Mouse (Mus musculus): ENCODE results near the gene Jam3.
"Not testable (repeated sequence)": the region's sequence is repeated elsewhere in the genome, so short reads cannot be mapped to it uniquely, and the experiment has no call there.

The Jam3 gene

GRCm38 (mm10) chr9:27170726-27171125 is 15.5 kb upstream of the Jam3 start:
- no peak for DNase-seq (ENCODE audit: low read depth, low spot score)

GRCm38 (mm10) chr9:27166981-27167380 is 11.8 kb upstream of the Jam3 start:
- DNase-seq (ENCODE audit: low read depth, low spot score) = no peak

- DNase-seq (ENCODE audit: low read depth, low spot score) = no peak
These were observed 10.4 kb upstream of the Jam3 start for GRCm38 (mm10) chr9:27165596-27165995.

GRCm38 (mm10) chr9:27164957-27165356 is 9.7 kb upstream of the Jam3 start:
- DNase-seq (ENCODE audit: low read depth, low spot score) = no peak

- DNase-seq (ENCODE audit: low read depth, low spot score) = not testable (repeated sequence)
These were observed 8.4 kb upstream of the Jam3 start for GRCm38 (mm10) chr9:27163661-27164060.

GRCm38 (mm10) chr9:27153861-27154260 is 1.4 kb downstream of the Jam3 start:
- no peak for DNase-seq (ENCODE audit: low read depth, low spot score)

- DNase-seq (ENCODE audit: low read depth, low spot score) = no peak
These were observed 5.4 kb downstream of the Jam3 start for GRCm38 (mm10) chr9:27149836-27150235.

GRCm38 (mm10) chr9:27148631-27149471 is 6.4 kb downstream of the Jam3 start:
- DNase-seq (ENCODE audit: low read depth, low spot score) = peak; percentile 57

- DNase-seq (ENCODE audit: low read depth, low spot score) = no peak
These were observed 7.3 kb downstream of the Jam3 start for GRCm38 (mm10) chr9:27147946-27148345.

- no peak for DNase-seq (ENCODE audit: low read depth, low spot score)
These were observed 8.4 kb downstream of the Jam3 start for GRCm38 (mm10) chr9:27146826-27147225.

GRCm38 (mm10) chr9:27144996-27145395 is 10.2 kb downstream of the Jam3 start:
- DNase-seq (ENCODE audit: low read depth, low spot score) = no peak

- no peak for DNase-seq (ENCODE audit: low read depth, low spot score)
These were observed 10.9 kb downstream of the Jam3 start for GRCm38 (mm10) chr9:27144271-27144840.

GRCm38 (mm10) chr9:27140432-27141065 is 14.7 kb downstream of the Jam3 start:
- no peak for DNase-seq (ENCODE audit: low read depth, low spot score)

- DNase-seq (ENCODE audit: low read depth, low spot score) = no peak
These were observed 18.6 kb downstream of the Jam3 start for GRCm38 (mm10) chr9:27136651-27137050.

GRCm38 (mm10) chr9:27135372-27135771 is 19.8 kb downstream of the Jam3 start:
- no peak for DNase-seq (ENCODE audit: low read depth, low spot score)

GRCm38 (mm10) chr9:27134410-27134809 is 20.8 kb downstream of the Jam3 start:
- no peak for DNase-seq (ENCODE audit: low read depth, low spot score)

GRCm38 (mm10) chr9:27128629-27129028 is 26.6 kb downstream of the Jam3 start:
- no peak for DNase-seq (ENCODE audit: low read depth, low spot score)

GRCm38 (mm10) chr9:27126543-27126942 is 28.7 kb downstream of the Jam3 start:
- no peak for DNase-seq (ENCODE audit: low read depth, low spot score)

GRCm38 (mm10) chr9:27125450-27125849 is 29.8 kb downstream of the Jam3 start:
- DNase-seq (ENCODE audit: low read depth, low spot score) = no peak

- DNase-seq (ENCODE audit: low read depth, low spot score) = no peak
These were observed 31.3 kb downstream of the Jam3 start for GRCm38 (mm10) chr9:27123947-27124346.

GRCm38 (mm10) chr9:27122963-27123362 is 32.3 kb downstream of the Jam3 start:
- DNase-seq (ENCODE audit: low read depth, low spot score) = no peak

- DNase-seq (ENCODE audit: low read depth, low spot score) = no peak
These were observed 33.1 kb downstream of the Jam3 start for GRCm38 (mm10) chr9:27122076-27122475.

GRCm38 (mm10) chr9:27121254-27121653 is 34.0 kb downstream of the Jam3 start:
- no peak for DNase-seq (ENCODE audit: low read depth, low spot score)

Data from forelimb bud, embryonic 11.5 days (tissue).